Mouse (Mus musculus): ENCODE measurements around the gene Acod1. TPM values are rescaled to one million over a fixed set of nuclear protein-coding genes. Genes with fewer than 3 reads are reported as not detected.

Gene Acod1
- total and polyA plus RNA-seq, 3 experiments, result 0.08 TPM; not detected in 2

GRCm38 (mm10) chr14:103085840-103086533, 39.2 kb downstream of the Acod1 start:
- H3K4me1 ChIP-seq (ENCODE audit: control insufficient read depth, insufficient read depth, low read length), result peaks cover 3% of the 10 kb centered on the region
- DNase-seq, result no peak
- H3K79me2 ChIP-seq (replicated peaks; ENCODE audit: control insufficient read depth, insufficient read depth, low read length), result peaks cover 5% of the 10 kb centered on the region
- no peak for TF ChIP-seq CTCF (IDR thresholded peaks at IDR 0.05)
- no peak for TF ChIP-seq POLR2A (IDR thresholded peaks at IDR 0.05; ENCODE audit: insufficient read depth, low read depth, low read length)
- no peak for TF ChIP-seq EP300 (IDR thresholded peaks at IDR 0.05; ENCODE audit: insufficient read depth, low read depth, low read length)
- intact Hi-C loops (cut with DNase I), result loop anchor here (2.0 kb wide), 1 partner anchor 13 kb away; no protein-coding TSS in a partner anchor
- no peak overlapping the region for H3K9ac ChIP-seq (ENCODE audit: low read depth, low read length)
- H3K4me3 ChIP-seq, result no peak overlapping the region
- H3K36me3 ChIP-seq (ENCODE audit: control insufficient read depth, insufficient read depth, low read length), result peaks cover 41% of the 10 kb centered on the region
- H3K27me3 ChIP-seq (ENCODE audit: control insufficient read depth, insufficient read depth, low read length), result no peaks in the 10 kb centered on the region
- WGBS, result 55% methylated on average over 1 of the region's 1 CpGs
- no peak overlapping the region for H3K27ac ChIP-seq

DNA sequence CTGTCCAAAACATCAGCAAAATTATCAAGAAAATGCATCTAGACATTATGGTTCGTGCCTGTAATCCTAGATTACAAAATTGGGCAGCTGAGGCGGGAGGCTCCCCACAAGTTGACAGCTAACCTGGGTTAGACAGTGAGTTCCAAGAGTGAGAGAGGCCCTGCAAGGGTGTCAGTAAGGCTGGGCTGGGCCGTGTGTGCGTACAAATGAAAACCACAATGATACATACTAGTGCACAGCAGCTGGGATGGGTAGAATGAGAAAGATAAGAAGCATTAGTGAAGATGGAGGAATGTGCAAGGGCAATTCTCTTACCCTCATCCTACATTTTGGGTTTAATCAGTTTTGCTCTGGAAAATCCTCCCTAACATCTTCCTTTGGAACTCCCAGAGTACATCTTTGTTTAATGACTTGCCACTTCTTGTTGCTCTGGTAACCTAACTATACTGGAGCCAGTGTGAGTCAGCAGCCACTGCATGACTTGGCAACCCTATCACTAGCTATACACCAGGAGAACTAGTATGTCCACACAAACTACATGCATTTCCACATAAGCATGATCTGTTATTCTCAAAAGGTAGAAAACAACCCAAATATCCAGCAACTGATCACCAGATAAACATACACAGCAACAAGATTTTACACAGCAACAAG, 40.0 kb downstream of the Acod1 start:
- TF ChIP-seq POLR2A (IDR thresholded peaks at IDR 0.05; ENCODE audit: insufficient read depth, low read depth, low read length) (no peak), CTCF (IDR thresholded peaks at IDR 0.05) (no peak), EP300 (IDR thresholded peaks at IDR 0.05; ENCODE audit: insufficient read depth, low read depth, low read length) (no peak)
- intact Hi-C loops (cut with DNase I), result loop anchor here (2.0 kb wide), 1 partner anchor 14 kb away; no protein-coding TSS in a partner anchor
- no peak for DNase-seq
- H3K4me3 ChIP-seq, result no peak overlapping the region
- no peak overlapping the region for H3K27ac ChIP-seq
- peaks cover 4% of the 10 kb centered on the region for H3K4me1 ChIP-seq (ENCODE audit: control insufficient read depth, insufficient read depth, low read length)
- no peak overlapping the region for H3K9ac ChIP-seq (ENCODE audit: low read depth, low read length)
- peaks cover 10% of the 10 kb centered on the region for H3K79me2 ChIP-seq (replicated peaks; ENCODE audit: control insufficient read depth, insufficient read depth, low read length)
- no peaks in the 10 kb centered on the region for H3K27me3 ChIP-seq (ENCODE audit: control insufficient read depth, insufficient read depth, low read length)
- H3K36me3 ChIP-seq (ENCODE audit: control insufficient read depth, insufficient read depth, low read length), result peaks cover 46% of the 10 kb centered on the region
- WGBS, result 89% methylated on average over 4 of the region's 4 CpGs

DNA sequence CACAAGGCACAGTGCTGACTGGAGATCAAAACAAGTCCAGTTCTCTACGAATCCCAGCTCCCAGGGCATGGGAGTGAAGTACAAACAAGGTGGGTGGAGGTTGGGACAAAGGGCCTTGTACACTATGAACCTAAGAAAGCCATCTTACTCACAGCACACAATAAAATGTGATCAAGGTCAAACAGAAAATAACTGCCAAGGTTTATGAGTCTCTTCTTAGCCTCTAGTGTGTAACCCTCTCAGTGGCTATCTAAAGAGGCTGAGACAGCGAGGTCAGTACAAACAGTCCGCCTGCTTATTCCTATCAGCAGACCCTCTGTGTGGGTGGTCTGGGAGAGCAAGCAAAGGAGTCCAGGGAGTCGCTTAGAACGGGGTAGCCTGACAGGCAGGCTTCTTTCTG, 41.1 kb downstream of the Acod1 start:
- intact Hi-C loops (cut with DNase I), result loop anchor here (2.0 kb wide), 1 partner anchor 15 kb away; no protein-coding TSS in a partner anchor
- Histone ChIP-seq H3K4me1 (ENCODE audit: control insufficient read depth, insufficient read depth, low read length) (peaks cover 7% of the 10 kb centered on the region), H3K27ac (no peak overlapping the region), H3K27me3 (ENCODE audit: control insufficient read depth, insufficient read depth, low read length) (no peaks in the 10 kb centered on the region), H3K36me3 (ENCODE audit: control insufficient read depth, insufficient read depth, low read length) (peaks cover 49% of the 10 kb centered on the region), H3K79me2 (replicated peaks; ENCODE audit: control insufficient read depth, insufficient read depth, low read length) (peaks cover 10% of the 10 kb centered on the region), H3K4me3 (no peak overlapping the region), H3K9ac (ENCODE audit: low read depth, low read length) (no peak overlapping the region)
- TF ChIP-seq EP300 (IDR thresholded peaks at IDR 0.05; ENCODE audit: insufficient read depth, low read depth, low read length), result no peak
- no peak for TF ChIP-seq CTCF (IDR thresholded peaks at IDR 0.05)
- TF ChIP-seq POLR2A (IDR thresholded peaks at IDR 0.05; ENCODE audit: insufficient read depth, low read depth, low read length), result no peak
- DNase-seq, result no peak
- 71% methylated on average over 5 of the region's 5 CpGs for WGBS

DNA sequence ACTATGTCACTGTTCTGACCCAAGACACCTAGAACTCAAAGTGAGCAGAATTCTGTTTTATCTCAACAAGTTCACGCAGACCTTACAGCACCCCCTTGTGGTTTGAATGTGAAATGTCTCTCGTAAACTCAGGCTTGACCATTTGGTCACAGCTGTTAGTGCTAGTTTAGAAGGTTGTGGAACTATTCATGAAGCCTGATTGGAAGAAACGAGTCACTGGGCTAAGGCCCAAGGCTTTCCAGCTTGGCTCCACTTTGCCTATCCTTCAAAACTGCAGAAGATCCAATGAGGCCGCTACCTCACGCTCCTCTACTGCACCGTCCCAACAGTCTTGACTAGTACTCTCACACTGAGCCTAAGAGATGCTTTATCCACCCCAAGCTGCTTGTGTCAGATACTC, 41.8 kb downstream of the Acod1 start:
- no peak overlapping the region for H3K4me3 ChIP-seq
- H3K79me2 ChIP-seq (replicated peaks; ENCODE audit: control insufficient read depth, insufficient read depth, low read length), result peaks cover 12% of the 10 kb centered on the region
- DNase-seq, result peak; percentile 61 to 66
- 55% methylated on average over 6 of the region's 6 CpGs for WGBS
- no peaks in the 10 kb centered on the region for H3K27me3 ChIP-seq (ENCODE audit: control insufficient read depth, insufficient read depth, low read length)
- H3K27ac ChIP-seq, result no peak overlapping the region
- H3K36me3 ChIP-seq (ENCODE audit: control insufficient read depth, insufficient read depth, low read length), result peaks cover 56% of the 10 kb centered on the region
- intact Hi-C loops (cut with DNase I), result no loop called here
- no peak overlapping the region for H3K9ac ChIP-seq (ENCODE audit: low read depth, low read length)
- peaks cover 9% of the 10 kb centered on the region for H3K4me1 ChIP-seq (ENCODE audit: control insufficient read depth, insufficient read depth, low read length)
- TF ChIP-seq EP300 (IDR thresholded peaks at IDR 0.05; ENCODE audit: insufficient read depth, low read depth, low read length) (no peak), CTCF (IDR thresholded peaks at IDR 0.05) (peak; percentile 90)

- intact Hi-C loops (cut with DNase I), result loop anchor here (10.0 kb wide), 1 partner anchor 252 kb away; the partner anchor contains the start of gene Mycbp2
- TF ChIP-seq EP300 (IDR thresholded peaks at IDR 0.05; ENCODE audit: insufficient read depth, low read depth, low read length), result no peak
- Histone ChIP-seq H3K4me3 (no peak overlapping the region), H3K4me1 (ENCODE audit: control insufficient read depth, insufficient read depth, low read length) (peaks cover 27% of the 10 kb centered on the region), H3K9ac (ENCODE audit: low read depth, low read length) (no peak overlapping the region), H3K27ac (no peak overlapping the region; the same call in 1 of the 2 replicates), H3K27me3 (ENCODE audit: control insufficient read depth, insufficient read depth, low read length) (no peaks in the 10 kb centered on the region), H3K36me3 (ENCODE audit: control insufficient read depth, insufficient read depth, low read length) (peaks cover 69% of the 10 kb centered on the region), H3K79me2 (replicated peaks; ENCODE audit: control insufficient read depth, insufficient read depth, low read length) (peaks cover 24% of the 10 kb centered on the region)
- no peak for DNase-seq
- WGBS, result 82% methylated on average over 3 of the region's 3 CpGs
Observed at GRCm38 (mm10) chr14:103093236-103093635, 46.5 kb downstream of the Acod1 start.

- H3K27me3 ChIP-seq (ENCODE audit: control insufficient read depth, insufficient read depth, low read length), result no peaks in the 10 kb centered on the region
- no peak overlapping the region for H3K4me3 ChIP-seq
- peaks cover 26% of the 10 kb centered on the region for H3K79me2 ChIP-seq (replicated peaks; ENCODE audit: control insufficient read depth, insufficient read depth, low read length)
- no peak overlapping the region for H3K9ac ChIP-seq (ENCODE audit: low read depth, low read length)
- DNase-seq, result no peak
- peaks cover 68% of the 10 kb centered on the region for H3K36me3 ChIP-seq (ENCODE audit: control insufficient read depth, insufficient read depth, low read length)
- TF ChIP-seq POLR2A (IDR thresholded peaks at IDR 0.05; ENCODE audit: insufficient read depth, low read depth, low read length), result no peak
- no peak for TF ChIP-seq EP300 (IDR thresholded peaks at IDR 0.05; ENCODE audit: insufficient read depth, low read depth, low read length)
- no peak for TF ChIP-seq CTCF (IDR thresholded peaks at IDR 0.05)
- no peak overlapping the region; the same call in 1 of the 2 replicates for H3K27ac ChIP-seq
- WGBS, result 31% methylated on average over 4 of the region's 4 CpGs
- intact Hi-C loops (cut with DNase I), result loop anchor here (10.0 kb wide), 1 partner anchor 251 kb away; the partner anchor contains the start of gene Mycbp2
- peaks cover 27% of the 10 kb centered on the region for H3K4me1 ChIP-seq (ENCODE audit: control insufficient read depth, insufficient read depth, low read length)
Observed at GRCm38 (mm10) chr14:103093670-103094069, 46.9 kb downstream of the Acod1 start.

Data from heart, adult 2 months (tissue).